Mouse (Mus musculus): Measurements from ENCODE around the gene Cdh4. TPM values are rescaled to one million over a fixed set of nuclear protein-coding genes. Genes with fewer than 3 reads are reported as not detected.

The Cdh4 gene
- polyA plus RNA-seq, 1 experiment, result 0.36 TPM

DNA sequence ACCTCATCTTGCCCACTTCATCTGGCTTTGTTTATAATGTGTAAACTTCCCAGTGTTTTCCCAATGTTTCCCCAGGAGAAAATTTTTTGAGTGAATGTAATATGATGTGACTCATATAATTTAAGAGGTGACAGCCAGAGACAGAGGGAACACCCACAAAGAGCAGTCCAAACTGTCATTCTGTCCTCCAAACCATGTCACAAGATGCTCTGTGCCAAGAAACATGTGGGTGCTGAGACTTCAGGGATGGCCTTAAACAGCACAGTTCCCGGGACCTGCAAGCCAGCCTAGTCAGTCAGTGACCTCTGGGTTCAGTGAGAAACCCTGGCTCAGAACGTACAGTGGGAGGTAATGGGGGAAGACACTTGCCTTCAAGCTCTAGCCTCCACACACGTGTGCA, 247.5 kb downstream of the Cdh4 start:
- H3K4me3 ChIP-seq (ENCODE audit: control insufficient read depth, low read depth, low read length), result no peak overlapping the region
- H3K27ac ChIP-seq (ENCODE audit: control insufficient read depth, insufficient read depth, low read depth, low read length), result no peak overlapping the region

DNA sequence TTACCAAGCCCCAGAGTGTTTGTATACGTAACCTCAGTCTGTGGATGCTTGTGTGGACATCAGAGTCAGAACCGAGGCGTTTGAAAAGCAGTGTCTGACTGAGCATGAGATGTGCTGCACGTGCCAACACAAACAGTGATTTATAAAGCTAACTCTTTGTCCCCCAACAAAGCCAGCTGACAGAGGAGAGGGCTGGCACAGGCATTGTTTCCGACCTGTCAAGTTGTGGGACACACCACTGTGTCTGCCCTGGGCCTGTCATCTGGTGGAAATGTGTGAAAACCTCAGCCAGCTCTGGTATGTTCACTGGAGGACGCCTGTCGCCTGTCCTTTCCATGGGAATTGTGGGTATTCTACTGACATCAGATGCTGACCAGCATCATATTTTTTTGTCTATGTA, 248.3 kb downstream of the Cdh4 start:
- no peaks in the 10 kb centered on the region for H3K36me3 ChIP-seq (ENCODE audit: control insufficient read depth, insufficient read depth, low read length)
- no peaks in the 10 kb centered on the region for H3K4me1 ChIP-seq (ENCODE audit: control insufficient read depth, insufficient read depth, low read length)
- H3K4me3 ChIP-seq (ENCODE audit: control insufficient read depth, low read depth, low read length), result no peak overlapping the region
- no peaks in the 10 kb centered on the region for H3K27me3 ChIP-seq (ENCODE audit: control insufficient read depth, insufficient read depth, low read length)
- TF ChIP-seq POLR2A (IDR thresholded peaks at IDR 0.05; ENCODE audit: control insufficient read depth, low read depth, low read length), result no peak
- no peak for TF ChIP-seq CTCF (IDR thresholded peaks at IDR 0.05; ENCODE audit: control insufficient read depth, insufficient read depth, insufficient replicate concordance, low read depth, low read length)
- no peak overlapping the region for H3K27ac ChIP-seq (ENCODE audit: control insufficient read depth, insufficient read depth, low read depth, low read length)

More for the DNA sequence above, 247.5 kb downstream of the Cdh4 start:
- H3K4me1 ChIP-seq (ENCODE audit: control insufficient read depth, insufficient read depth, low read length), result no peaks in the 10 kb centered on the region
- TF ChIP-seq CTCF (IDR thresholded peaks at IDR 0.05; ENCODE audit: control insufficient read depth, insufficient read depth, insufficient replicate concordance, low read depth, low read length), result no peak
- TF ChIP-seq POLR2A (IDR thresholded peaks at IDR 0.05; ENCODE audit: control insufficient read depth, low read depth, low read length), result no peak
- H3K27me3 ChIP-seq (ENCODE audit: control insufficient read depth, insufficient read depth, low read length), result no peaks in the 10 kb centered on the region
- no peaks in the 10 kb centered on the region for H3K36me3 ChIP-seq (ENCODE audit: control insufficient read depth, insufficient read depth, low read length)

DNA sequence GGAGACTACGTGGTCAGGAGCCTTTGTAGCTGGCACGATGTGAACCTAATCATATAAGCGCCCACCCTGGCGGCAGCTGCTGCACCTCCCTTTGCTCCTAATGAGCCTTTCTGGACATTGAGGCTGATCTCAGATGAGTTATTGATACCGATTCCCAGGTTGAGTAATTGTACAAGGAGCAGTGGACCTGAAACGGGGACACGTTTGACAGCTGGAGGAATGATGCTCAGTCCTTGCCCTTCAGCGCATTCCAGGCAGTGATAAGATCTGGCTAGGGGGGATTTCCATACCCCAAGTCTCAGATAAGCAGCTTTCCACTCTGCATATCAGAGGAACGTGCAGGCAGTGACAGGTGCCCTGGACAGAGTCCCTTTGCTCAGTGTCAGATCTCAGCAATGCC, 252.7 kb downstream of the Cdh4 start:
- H3K4me1 ChIP-seq (ENCODE audit: control insufficient read depth, insufficient read depth, low read length), result no peaks in the 10 kb centered on the region
- H3K4me3 ChIP-seq (ENCODE audit: control insufficient read depth, low read depth, low read length), result no peak overlapping the region
- no peak overlapping the region for H3K27ac ChIP-seq (ENCODE audit: control insufficient read depth, insufficient read depth, low read depth, low read length)
- no peaks in the 10 kb centered on the region for H3K36me3 ChIP-seq (ENCODE audit: control insufficient read depth, insufficient read depth, low read length)
- no peak for TF ChIP-seq POLR2A (IDR thresholded peaks at IDR 0.05; ENCODE audit: control insufficient read depth, low read depth, low read length)
- TF ChIP-seq CTCF (IDR thresholded peaks at IDR 0.05; ENCODE audit: control insufficient read depth, insufficient read depth, insufficient replicate concordance, low read depth, low read length), result no peak
- no peaks in the 10 kb centered on the region for H3K27me3 ChIP-seq (ENCODE audit: control insufficient read depth, insufficient read depth, low read length)

DNA sequence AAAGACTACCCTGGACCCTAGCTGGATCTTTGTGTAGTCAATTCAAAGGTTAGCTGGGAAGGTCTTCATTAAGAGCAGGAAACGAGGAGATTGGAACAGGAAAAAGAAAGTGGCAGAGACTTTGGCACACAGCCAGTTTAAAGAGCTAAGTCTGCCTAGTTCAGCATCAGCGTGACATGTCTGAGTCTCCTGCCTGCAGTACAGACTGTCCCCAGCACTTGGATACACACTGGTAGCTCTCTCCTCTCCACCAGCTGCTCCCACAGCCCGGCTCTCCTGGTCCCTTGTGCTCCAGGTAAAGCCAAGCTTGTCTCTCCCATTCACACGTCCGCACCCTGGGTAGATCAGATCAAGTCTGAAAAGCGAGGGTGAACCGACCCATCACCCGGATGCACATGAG, 255.4 kb downstream of the Cdh4 start:
- Histone ChIP-seq H3K4me1 (ENCODE audit: control insufficient read depth, insufficient read depth, low read length) (no peaks in the 10 kb centered on the region), H3K27ac (ENCODE audit: control insufficient read depth, insufficient read depth, low read depth, low read length) (no peak overlapping the region), H3K4me3 (ENCODE audit: control insufficient read depth, low read depth, low read length) (no peak overlapping the region), H3K27me3 (ENCODE audit: control insufficient read depth, insufficient read depth, low read length) (no peaks in the 10 kb centered on the region), H3K36me3 (ENCODE audit: control insufficient read depth, insufficient read depth, low read length) (no peaks in the 10 kb centered on the region)
- TF ChIP-seq CTCF (IDR thresholded peaks at IDR 0.05; ENCODE audit: control insufficient read depth, insufficient read depth, insufficient replicate concordance, low read depth, low read length) (no peak), POLR2A (IDR thresholded peaks at IDR 0.05; ENCODE audit: control insufficient read depth, low read depth, low read length) (no peak)

DNA sequence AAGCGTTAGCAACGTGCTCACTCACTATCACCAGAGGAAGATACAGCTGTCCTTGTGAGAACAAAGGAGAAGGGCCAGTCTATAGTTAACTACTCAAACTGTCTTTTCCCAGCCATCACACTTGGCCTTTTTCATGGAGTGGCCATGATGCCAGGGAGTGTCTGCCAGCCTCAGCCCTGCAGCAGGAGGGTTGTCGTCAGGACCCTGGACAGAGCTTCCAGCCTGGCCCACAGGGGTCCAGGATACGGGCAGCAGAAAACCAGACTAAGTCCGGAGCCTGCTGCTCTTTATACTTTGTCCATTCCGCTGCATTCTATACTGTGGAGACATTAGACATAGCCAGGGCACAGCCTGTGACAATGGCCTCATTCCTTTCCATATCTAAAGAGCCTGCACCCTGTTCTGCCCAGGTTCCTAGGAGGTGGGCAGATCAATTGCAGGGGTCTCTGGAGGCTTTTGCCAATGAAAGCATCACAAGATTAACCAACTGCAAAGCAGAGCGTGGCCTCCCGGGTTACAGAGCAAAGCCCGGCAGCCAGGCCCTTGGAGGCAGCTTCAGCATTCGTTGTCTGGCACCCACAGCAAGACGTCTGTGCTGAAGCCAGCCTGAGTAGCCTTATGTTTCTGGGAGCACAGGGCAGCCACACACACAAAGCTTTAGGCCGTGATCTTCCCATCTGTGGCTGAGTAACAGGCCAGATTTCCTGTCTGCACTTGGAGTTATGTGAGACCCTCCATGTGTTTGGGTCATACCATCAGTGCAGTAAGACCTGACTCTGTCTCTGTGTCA, 256.2 kb downstream of the Cdh4 start:
- Histone ChIP-seq H3K4me3 (ENCODE audit: control insufficient read depth, low read depth, low read length) (no peak overlapping the region), H3K4me1 (ENCODE audit: control insufficient read depth, insufficient read depth, low read length) (no peaks in the 10 kb centered on the region), H3K27ac (ENCODE audit: control insufficient read depth, insufficient read depth, low read depth, low read length) (no peak overlapping the region), H3K27me3 (ENCODE audit: control insufficient read depth, insufficient read depth, low read length) (no peaks in the 10 kb centered on the region), H3K36me3 (ENCODE audit: control insufficient read depth, insufficient read depth, low read length) (no peaks in the 10 kb centered on the region)
- TF ChIP-seq CTCF (IDR thresholded peaks at IDR 0.05; ENCODE audit: control insufficient read depth, insufficient read depth, insufficient replicate concordance, low read depth, low read length) (no peak), POLR2A (IDR thresholded peaks at IDR 0.05; ENCODE audit: control insufficient read depth, low read depth, low read length) (no peak)

DNA sequence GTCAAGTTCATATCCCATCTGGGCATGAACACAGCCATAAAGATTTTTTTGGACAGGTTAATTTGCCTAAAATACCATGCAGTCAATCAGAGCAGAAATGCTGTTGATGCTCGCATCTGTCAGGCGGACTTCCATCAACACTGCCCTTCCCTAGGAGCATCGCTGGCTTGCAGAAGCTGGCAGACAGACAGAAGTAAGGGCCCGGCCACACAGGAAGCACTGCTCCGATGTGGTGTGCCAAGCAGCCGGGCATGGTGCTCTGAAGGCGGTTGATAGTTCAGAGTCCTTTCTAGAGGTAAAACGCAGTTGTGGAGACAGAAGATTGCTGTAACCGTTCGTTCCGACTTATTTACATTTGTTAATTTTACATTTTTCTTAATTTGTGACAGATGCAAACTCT, 262.8 kb downstream of the Cdh4 start:
- Histone ChIP-seq H3K27ac (ENCODE audit: control insufficient read depth, insufficient read depth, low read depth, low read length) (no peak overlapping the region), H3K27me3 (ENCODE audit: control insufficient read depth, insufficient read depth, low read length) (no peaks in the 10 kb centered on the region), H3K4me1 (ENCODE audit: control insufficient read depth, insufficient read depth, low read length) (no peaks in the 10 kb centered on the region), H3K4me3 (ENCODE audit: control insufficient read depth, low read depth, low read length) (no peak overlapping the region), H3K36me3 (ENCODE audit: control insufficient read depth, insufficient read depth, low read length) (no peaks in the 10 kb centered on the region)
- TF ChIP-seq CTCF (IDR thresholded peaks at IDR 0.05; ENCODE audit: control insufficient read depth, insufficient read depth, insufficient replicate concordance, low read depth, low read length), result no peak
- no peak for TF ChIP-seq POLR2A (IDR thresholded peaks at IDR 0.05; ENCODE audit: control insufficient read depth, low read depth, low read length)

DNA sequence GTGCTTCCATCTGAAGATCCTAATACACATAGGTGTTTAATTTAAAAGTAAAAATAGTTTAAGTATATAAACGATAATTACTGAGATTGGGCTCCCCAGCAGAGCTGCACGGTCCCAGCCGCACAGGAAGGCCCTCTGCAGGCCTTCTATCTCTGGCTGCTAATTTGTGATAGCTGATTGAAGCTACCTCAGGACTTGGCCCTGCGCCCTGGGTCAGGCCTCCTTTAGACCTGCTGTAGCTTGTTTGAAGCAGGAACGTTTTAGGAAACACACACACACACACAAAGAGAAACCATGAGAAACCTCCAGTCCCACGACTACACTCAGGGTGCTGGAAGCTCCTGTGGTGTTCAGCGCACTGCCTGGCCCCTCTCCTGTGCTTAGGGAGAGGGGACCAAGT, 263.2 kb downstream of the Cdh4 start:
- no peak overlapping the region for H3K4me3 ChIP-seq (ENCODE audit: control insufficient read depth, low read depth, low read length)
- H3K27ac ChIP-seq (ENCODE audit: control insufficient read depth, insufficient read depth, low read depth, low read length), result no peak overlapping the region
- no peak for TF ChIP-seq CTCF (IDR thresholded peaks at IDR 0.05; ENCODE audit: control insufficient read depth, insufficient read depth, insufficient replicate concordance, low read depth, low read length)
- no peak for TF ChIP-seq POLR2A (IDR thresholded peaks at IDR 0.05; ENCODE audit: control insufficient read depth, low read depth, low read length)
- no peaks in the 10 kb centered on the region for H3K36me3 ChIP-seq (ENCODE audit: control insufficient read depth, insufficient read depth, low read length)
- H3K27me3 ChIP-seq (ENCODE audit: control insufficient read depth, insufficient read depth, low read length), result no peaks in the 10 kb centered on the region
- no peaks in the 10 kb centered on the region for H3K4me1 ChIP-seq (ENCODE audit: control insufficient read depth, insufficient read depth, low read length)

Measured in testis, adult 2 months (tissue).